Mouse (Mus musculus) CD4-positive, CD25-positive, alpha-beta regulatory T cell, adult 2 months (primary cell): Measurements from ENCODE around the gene Mosmo.
A peak's percentile ranks its signal among the peaks of the same experiment; 100 is the strongest.

Experiments used
- DNase-seq: peaks from one replicate; pipeline ENCODE4 v3.0.0-alpha.2; 2012; ENCODE audit warnings: low read depth, low spot score

The Mosmo gene

DNA sequence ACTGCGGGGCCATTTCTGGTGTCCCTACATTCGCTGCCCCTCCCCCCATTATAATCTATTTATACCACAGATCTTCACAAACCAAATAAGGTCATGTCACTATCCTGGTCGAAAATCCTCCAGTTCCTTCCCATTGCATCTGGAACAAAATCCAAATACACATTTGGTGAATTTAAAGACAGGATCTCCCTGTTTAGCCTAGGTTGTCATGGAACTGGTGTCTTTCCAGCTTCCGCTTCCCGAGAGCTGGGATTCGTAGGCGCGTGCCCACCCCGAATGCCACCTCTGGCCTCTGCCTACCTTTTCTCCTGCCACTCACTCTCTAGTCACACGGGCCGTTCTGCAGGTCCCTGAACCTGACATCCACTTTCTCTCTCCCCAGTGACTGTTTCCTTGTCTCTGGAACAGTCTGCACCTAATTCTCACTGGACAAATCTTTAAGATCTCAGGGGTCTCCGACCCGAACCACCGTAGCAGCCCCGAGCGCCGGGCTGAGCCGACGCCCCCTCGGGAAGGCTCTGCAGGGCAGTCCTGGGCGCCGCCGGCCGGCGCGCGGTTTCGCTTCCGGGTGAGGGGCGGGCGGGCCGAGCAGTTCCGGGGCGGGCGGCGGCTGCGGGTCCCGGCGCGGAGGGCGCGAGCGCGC lies at the start of gene Mosmo:
Gene Mosmo, plus strand, starts transcription at position 618 of the 643 bp plus-strand sequence.
- DNase-seq: peak; percentile 82

DNA sequence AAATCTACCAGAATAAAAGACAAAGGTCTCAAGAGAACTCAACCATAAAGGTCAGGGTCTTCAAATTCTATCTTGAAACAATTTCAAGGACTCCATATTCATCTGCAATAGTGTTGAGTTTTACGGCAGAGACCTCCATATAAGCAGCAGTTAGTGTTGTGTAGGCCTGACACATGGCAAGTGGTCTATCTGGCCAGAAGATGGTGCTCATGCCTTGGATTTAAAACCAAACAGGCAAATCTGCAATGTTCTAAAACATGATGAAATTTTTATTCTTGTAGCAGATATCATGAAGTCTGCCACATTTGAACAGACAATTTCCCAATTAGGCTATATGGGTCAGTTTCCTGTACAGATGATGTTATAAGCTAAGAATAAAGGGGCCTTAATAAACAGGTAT lies 44.9 kb upstream of the Mosmo start:
- peak; percentile 57 for DNase-seq

DNA sequence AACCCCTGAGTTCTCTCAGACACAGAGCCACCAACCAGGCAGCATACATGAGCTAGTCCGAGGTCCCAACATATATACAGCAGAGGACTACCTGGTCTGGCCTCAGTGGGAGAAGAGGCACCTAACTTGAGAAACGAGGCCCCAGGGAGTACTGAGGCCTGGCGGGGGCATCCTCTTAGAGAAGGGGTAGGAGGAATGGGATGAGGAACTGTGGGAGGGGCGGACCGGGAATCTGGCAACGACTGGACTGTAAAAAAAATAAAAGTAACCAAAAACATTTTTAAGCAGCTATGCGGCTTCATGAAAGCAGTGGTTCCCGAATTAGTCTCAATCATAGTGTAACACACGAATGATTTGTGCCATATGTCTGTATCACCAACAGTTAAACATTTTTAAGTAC lies 43.1 kb upstream of the Mosmo start:
- peak; percentile 12 for DNase-seq

GRCm38 (mm10) chr7:120634711-120635361 lies 42.6 kb upstream of the Mosmo start, which contains the start of gene Uqcrc2:
Gene Uqcrc2 (plus strand): TSS chr7:120635176.
- peak; percentile 95 for DNase-seq

- no peak for DNase-seq
Measured at GRCm38 (mm10) chr7:120635362-120635781, 42.0 kb upstream of the Mosmo start.

- peak; percentile 29 for DNase-seq
Measured at GRCm38 (mm10) chr7:120635821-120636220, 41.6 kb upstream of the Mosmo start.

- DNase-seq: peak; percentile 37
Measured at GRCm38 (mm10) chr7:120643217-120643616, 34.2 kb upstream of the Mosmo start.

DNA sequence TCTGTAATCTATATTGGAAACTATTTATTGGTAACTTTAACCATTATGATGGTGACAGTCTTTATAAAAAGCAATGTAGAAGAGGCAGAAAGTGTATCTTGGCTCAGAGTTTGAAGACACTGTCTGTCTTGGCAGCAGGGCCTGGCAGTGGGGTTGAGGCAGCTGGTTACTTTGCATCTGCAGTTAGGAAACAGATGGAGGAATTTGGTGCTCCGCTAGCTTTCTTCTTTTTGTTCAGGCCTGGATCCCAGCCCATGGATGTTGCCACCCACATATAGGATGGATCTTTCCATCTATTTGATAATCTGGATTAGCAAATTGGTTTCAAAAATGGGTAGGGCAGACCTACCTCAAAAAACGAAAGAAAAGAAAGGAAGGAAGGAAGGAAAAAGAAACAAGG lies 29.6 kb upstream of the Mosmo start:
- no peak for DNase-seq

DNA sequence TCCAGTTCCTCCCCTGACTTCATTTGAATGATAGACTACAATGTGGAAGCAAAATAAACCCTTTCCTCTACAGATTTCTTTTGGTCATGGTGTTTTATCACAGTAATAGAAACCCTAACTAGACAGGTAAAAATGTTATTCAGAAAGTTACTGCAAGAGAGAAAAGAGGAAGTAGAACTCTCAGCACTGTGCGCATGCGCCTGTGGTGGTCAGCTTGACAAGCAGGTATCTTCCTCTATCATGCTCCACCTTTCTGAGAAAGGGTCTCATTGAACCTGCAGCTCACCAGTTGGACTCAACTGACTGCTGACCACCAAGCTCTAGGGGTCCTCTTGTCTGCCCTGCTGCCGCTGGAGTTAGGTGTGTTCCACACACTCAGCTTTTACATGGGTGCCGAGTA lies 15.3 kb upstream of the Mosmo start:
- no peak for DNase-seq

- peak; percentile 80 for DNase-seq
Measured at GRCm38 (mm10) chr7:120670153-120670875, 7.1 kb upstream of the Mosmo start, which contains the start of gene Pdzd9. Gene Pdzd9 (minus strand): TSS chr7:120670343.

DNA sequence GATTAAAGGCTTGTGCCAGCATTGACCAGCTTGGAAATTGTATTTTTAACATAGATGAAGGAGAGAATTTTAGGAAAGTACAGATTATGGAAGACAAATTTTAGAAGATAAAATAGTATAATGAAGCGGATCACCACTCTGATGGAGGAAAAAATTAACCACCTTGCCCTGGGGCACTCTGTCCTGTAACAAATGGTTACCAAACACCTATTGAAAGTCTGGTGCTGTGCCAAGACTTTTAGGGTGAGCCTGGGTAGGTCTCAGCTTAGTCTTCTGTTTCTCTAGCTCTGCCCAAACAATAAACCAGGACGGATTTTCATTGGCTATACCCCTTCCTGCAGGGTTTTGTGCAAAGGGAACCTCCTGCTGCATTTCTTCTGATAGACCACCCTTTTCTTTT lies 6.1 kb upstream of the Mosmo start:
- no peak for DNase-seq

GRCm38 (mm10) chr7:120677764-120678531 lies 530 bp downstream of the Mosmo start:
- DNase-seq: peak; percentile 45

GRCm38 (mm10) chr7:120679023-120679422 lies 1.6 kb downstream of the Mosmo start:
- DNase-seq: no peak

DNA sequence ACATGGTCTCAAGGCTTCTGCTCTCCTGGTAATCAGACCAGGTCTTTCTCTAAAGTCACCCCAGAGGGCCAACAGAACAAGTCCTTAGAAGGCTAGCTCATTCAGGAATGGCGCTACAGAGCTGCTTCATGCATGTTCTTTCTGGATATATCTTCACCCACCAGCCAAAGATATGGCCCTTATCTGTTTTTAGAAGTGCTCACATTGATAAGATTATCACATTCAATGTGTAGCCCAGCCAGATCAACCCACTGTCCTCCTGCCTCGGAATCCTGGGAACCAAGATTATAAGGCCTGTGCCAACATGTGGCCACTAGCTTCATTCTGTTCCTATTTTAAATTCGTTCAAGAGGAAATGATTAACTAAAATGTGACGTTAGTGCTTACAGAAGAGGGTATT lies 4.6 kb downstream of the Mosmo start:
- DNase-seq: no peak

DNA sequence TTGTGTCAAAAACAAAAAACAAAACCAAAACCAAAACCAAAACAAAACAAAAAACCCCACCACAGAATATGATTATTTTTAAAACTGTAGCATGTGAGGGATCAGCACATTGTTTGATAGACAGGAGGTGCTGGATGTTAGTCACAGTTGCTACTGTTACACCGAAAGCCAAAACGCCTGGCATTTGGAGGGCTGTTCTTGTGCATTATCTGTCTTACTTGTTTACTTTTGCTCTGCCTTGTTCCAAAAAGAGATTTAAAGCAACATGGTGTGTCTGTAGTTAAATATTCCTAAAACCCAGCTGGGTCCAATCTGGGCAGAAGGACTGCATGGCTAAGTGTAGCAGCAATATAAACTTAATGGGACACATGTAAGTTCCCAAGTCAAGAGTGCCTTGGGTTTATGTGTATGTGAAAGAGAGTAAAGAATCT lies 7.3 kb downstream of the Mosmo start:
- DNase-seq: no peak

- no peak for DNase-seq
Measured at GRCm38 (mm10) chr7:120685227-120685626, 7.8 kb downstream of the Mosmo start.

GRCm38 (mm10) chr7:120690634-120691033 lies 13.2 kb downstream of the Mosmo start:
- DNase-seq: peak; percentile 59

GRCm38 (mm10) chr7:120693831-120694375 lies 16.5 kb downstream of the Mosmo start:
- DNase-seq: no peak

DNA sequence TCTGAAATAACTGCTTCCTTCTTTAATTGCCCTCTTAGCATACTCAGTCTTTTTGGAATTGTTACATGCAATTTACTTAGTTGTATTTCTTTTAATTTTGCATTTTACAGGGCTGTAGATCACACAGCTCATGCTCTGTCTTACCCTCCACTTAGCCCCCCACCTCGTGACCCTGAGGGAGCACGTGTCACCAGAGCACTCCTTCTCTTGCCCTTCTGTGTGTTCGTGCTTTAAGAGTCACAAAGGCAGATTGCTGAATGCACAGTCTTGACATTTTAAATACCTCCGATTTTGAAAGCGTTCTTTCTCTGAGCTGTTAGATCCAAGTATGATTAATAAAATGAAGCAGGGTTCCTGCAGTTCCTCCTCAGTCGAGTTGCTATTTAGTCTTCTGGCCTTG lies 17.8 kb downstream of the Mosmo start:
- no peak for DNase-seq

- DNase-seq: no peak
Measured at GRCm38 (mm10) chr7:120695641-120696040, 18.2 kb downstream of the Mosmo start.

GRCm38 (mm10) chr7:120696331-120696730 lies 18.9 kb downstream of the Mosmo start:
- DNase-seq: no peak
